Mouse (Mus musculus) E14TG2a.4 (cell line): ENCODE measurements at regions not wholly inside any gene's neighbourhood (a gene's known extent, or its start where the extent isn't known, plus 50 kb on each side); places are given as distances from the start of the nearest gene placed in this dataset.

Experiments
- CTCF ChIP-seq: conservative IDR thresholded peaks from 2 replicates; pipeline ENCODE4 v1.5.1; 2014; ENCODE audit warnings: low read length
- NANOG ChIP-seq: IDR thresholded peaks from 2 replicates; pipeline ENCODE4 v1.6.1; 2014; ENCODE audit warnings: borderline replicate concordance, low read length, mixed read lengths

DNA sequence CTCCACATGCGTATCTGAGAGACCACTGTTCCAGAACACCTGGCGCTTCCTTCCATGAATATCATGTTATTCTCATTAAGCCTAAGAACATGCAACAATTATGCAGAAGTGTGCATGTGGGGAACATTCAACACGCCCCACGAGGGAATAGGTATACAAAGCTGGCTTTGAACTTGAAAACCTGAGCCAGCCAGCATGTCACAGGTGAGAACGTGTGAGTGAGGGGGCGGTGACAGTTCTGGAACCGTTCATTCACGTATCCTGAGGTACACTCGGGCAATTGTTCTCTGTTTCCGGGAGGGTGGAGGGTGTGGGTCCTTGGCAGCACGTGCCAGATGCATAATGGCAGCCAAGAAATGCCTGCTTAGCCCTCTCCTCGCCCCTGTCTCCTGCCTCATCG, 88.4 kb upstream of the Gmds start:
- TF ChIP-seq CTCF = no peak
- no peak for TF ChIP-seq NANOG
